ENCODE assay signal across 8 mouse cellular contexts in genomic region chr1:78818630-78819526, GRCm38 (mm10). TPM values are rescaled to one million over a fixed set of nuclear protein-coding genes. Genes with fewer than 3 reads are reported as not detected.
DNase-seq lines count a peak whose midpoint lies in the region; ATAC-seq and TF ChIP-seq lines count a peak whose summit lies in the region.

No protein-coding gene starts in this region.

- no peak for DNase-seq in limb, embryonic 10.5 days (ENCODE audit: low spot score)
- DNase-seq in kidney, postnatal 14 days = peak; percentile 27
- no peak for DNase-seq in frontal cortex, postnatal 36 days (ENCODE audit: low spot score in 2 of 2)

- 0 out of 2 replicates have a peak, but pooled peaks have one; percentile 1 for TF ChIP-seq POLR2A in embryonic fibroblast, embryonic 13.5 days (IDR thresholded peaks at IDR 0.05; ENCODE audit: low read depth, low read length)

- ATAC-seq in limb, embryonic 12.5 days (ENCODE audit: insufficient number of reproducible peaks, insufficient read depth, low FRiP score, low TSS enrichment, low read depth) = no peak
- ATAC-seq in heart, embryonic 11.5 days (replicated peaks; ENCODE audit: insufficient number of reproducible peaks, low FRiP score, low TSS enrichment) = 0 out of 2 replicates have a peak, but pooled peaks have one; percentile 31
- ATAC-seq in CD4-positive, CD25-positive, alpha-beta regulatory T cell, adult 4 months = no peak
- ATAC-seq in cerebellum, adult (ENCODE audit: insufficient number of reproducible peaks, low FRiP score, low TSS enrichment) = no peak

- no peaks in the 10 kb centered on the region for H3K36me3 ChIP-seq in limb, embryonic 12.5 days
- no peaks in the 10 kb centered on the region for H3K36me3 ChIP-seq in limb, embryonic 10.5 days
- H3K36me3 ChIP-seq in heart, embryonic 11.5 days (ENCODE audit: control insufficient read depth, insufficient read depth, low read length) = no peaks in the 10 kb centered on the region

- no peak for TF ChIP-seq CTCF in embryonic fibroblast, embryonic 13.5 days (IDR thresholded peaks at IDR 0.05; ENCODE audit: borderline replicate concordance, insufficient read depth, low read length)

- peaks cover 64% of the 10 kb centered on the region for H3K4me1 ChIP-seq in limb, embryonic 12.5 days (replicated peaks)
- peaks cover 68% of the 10 kb centered on the region for H3K4me1 ChIP-seq in limb, embryonic 10.5 days
- H3K4me1 ChIP-seq in embryonic fibroblast, embryonic 13.5 days (ENCODE audit: control insufficient read depth, insufficient read depth, low read length) = peaks cover 5% of the 10 kb centered on the region
- H3K4me1 ChIP-seq in heart, embryonic 11.5 days (ENCODE audit: control insufficient read depth, insufficient read depth, low read length) = peaks cover 8% of the 10 kb centered on the region; the same call in 1 of the 2 replicates

- peak overlapping the region; percentile 41 for H3K27ac ChIP-seq in limb, embryonic 12.5 days
- no peak overlapping the region for H3K27ac ChIP-seq in limb, embryonic 10.5 days
- peak overlapping the region; percentile 70 for H3K27ac ChIP-seq in embryonic fibroblast, embryonic 13.5 days (ENCODE audit: insufficient read depth, low read length)
- peak overlapping the region; percentile 76 for H3K27ac ChIP-seq in heart, embryonic 11.5 days (ENCODE audit: low read depth, low read length)

- 58% methylated on average over 11 of the region's 11 CpGs for WGBS in limb, embryonic 12.5 days
- WGBS in limb, embryonic 10.5 days = 76% methylated on average over 11 of the region's 11 CpGs
- 62% methylated on average over 11 of the region's 11 CpGs for WGBS in heart, embryonic 11.5 days (ENCODE audit: insufficient replicate concordance)

- no peak overlapping the region for H3K4me3 ChIP-seq in limb, embryonic 12.5 days (replicated peaks)
- no peak overlapping the region for H3K4me3 ChIP-seq in limb, embryonic 10.5 days
- no peak overlapping the region for H3K4me3 ChIP-seq in embryonic fibroblast, embryonic 13.5 days (ENCODE audit: insufficient read depth, low read length)
- H3K4me3 ChIP-seq in heart, embryonic 11.5 days (ENCODE audit: low read depth, low read length) = no peak overlapping the region

- H3K4me2 ChIP-seq in limb, embryonic 12.5 days = peak overlapping the region; percentile 11; the same call in 1 of the 2 replicates
- no peak overlapping the region for H3K4me2 ChIP-seq in heart, embryonic 11.5 days

- H3K27me3 ChIP-seq in limb, embryonic 12.5 days = peaks cover 4% of the 10 kb centered on the region; the same call in 1 of the 2 replicates
- H3K27me3 ChIP-seq in limb, embryonic 10.5 days (ENCODE audit: low read depth, poor library complexity, severe bottlenecking) = no peaks in the 10 kb centered on the region; the same call in 1 of the 2 replicates
- H3K27me3 ChIP-seq in heart, embryonic 11.5 days (ENCODE audit: control insufficient read depth, insufficient read depth, low read length) = no peaks in the 10 kb centered on the region

- H3K9me3 ChIP-seq in limb, embryonic 12.5 days = no peaks in the 10 kb centered on the region
- no peaks in the 10 kb centered on the region for H3K9me3 ChIP-seq in limb, embryonic 10.5 days (replicated peaks)
- no peaks in the 10 kb centered on the region for H3K9me3 ChIP-seq in heart, embryonic 11.5 days (replicated peaks; ENCODE audit: control insufficient read depth, low read length)

- no peak overlapping the region for H3K9ac ChIP-seq in limb, embryonic 12.5 days (replicated peaks)
- H3K9ac ChIP-seq in heart, embryonic 11.5 days (ENCODE audit: low read depth, low read length) = no peak overlapping the region

RNA-seq across cellular contexts. Expression of gene Kcne4, which starts 2.3 kb away (rescaled TPM):
- polyA plus RNA-seq in limb, embryonic 12.5 days (2016; fragmentation: Nextera tagmentation; extraction: Ambion mirVana) = 2.6 and 5.1 TPM in 2 replicates
- 0.16 and 0.90 TPM in 2 replicates for polyA plus RNA-seq in limb, embryonic 10.5 days (2016; fragmentation: Nextera tagmentation; extraction: Ambion mirVana)
- 4.8 and 11.2 TPM in 2 replicates for polyA plus RNA-seq in embryonic fibroblast, embryonic 13.5 days (2011; ENCODE audit: insufficient read length, low read depth, missing spikeins)
- polyA plus RNA-seq in heart, embryonic 11.5 days (2014; fragmentation: Nextera tagmentation; extraction: Ambion mirVana) = 0.33 and 0.69 TPM in 2 replicates
- not detected for polyA plus RNA-seq in CD4-positive, CD25-positive, alpha-beta regulatory T cell, adult 4 months (2017; shearing (Covaris generic))
